Mouse (Mus musculus) CH12.LX (cell line): ENCODE measurements around the gene Scfd1.

Experiments
- CTCF ChIP-seq, 2 experiments: IDR thresholded peaks in 1 of 2; conservative IDR thresholded peaks in 1 of 2; 2 replicates each; pipeline ENCODE4 v1.5.1; 2011 to 2012; ENCODE audit warnings: low read depth in 2 of 2, low read length in 2 of 2, improper control_type of control experiment in 1 of 2, inconsistent platforms in 1 of 2, mild to moderate bottlenecking in 1 of 2, moderate library complexity in 1 of 2
- ELF1 ChIP-seq: IDR thresholded peaks from 2 replicates; pipeline ENCODE4 v1.6.1; 2014; ENCODE audit warnings: low read depth, mild to moderate bottlenecking, inconsistent platforms, low read length, improper control_type of control experiment
- HCFC1 ChIP-seq: IDR thresholded peaks from 2 replicates; pipeline ENCODE4 v1.6.1; 2012; ENCODE audit warnings: low read depth, mild to moderate bottlenecking, inconsistent platforms, low read length, improper control_type of control experiment
- MAFK ChIP-seq: IDR thresholded peaks from 2 replicates; pipeline ENCODE4 v1.6.1; 2011; ENCODE audit warnings: low read length, improper control_type of control experiment; ENCODE audit not compliant: insufficient replicate concordance
- POLR2A ChIP-seq: IDR thresholded peaks from 2 replicates; pipeline ENCODE4 v1.6.1; 2011; ENCODE audit warnings: low read depth, mild to moderate bottlenecking, improper control_type of control experiment, low read length
- ZMIZ1 ChIP-seq: IDR thresholded peaks from 2 replicates; pipeline ENCODE4 v1.6.1; 2012; ENCODE audit warnings: low read depth, mild to moderate bottlenecking, inconsistent platforms, low read length, improper control_type of control experiment

- TF ChIP-seq POLR2A (no peak), ELF1 (no peak), MAFK (no peak), HCFC1 (no peak), ZMIZ1 (no peak), CTCF (conservative IDR thresholded peaks at IDR 0.05 in 1 of 2, IDR thresholded peaks at IDR 0.05 in 1 of 2; ENCODE audit: low read depth in 2 of 2, low read length in 2 of 2) (no peak)
Observed at GRCm38 (mm10) chr12:51411362-51411761, 34.1 kb downstream of the Scfd1 start.
